Mouse (Mus musculus): Measurements from ENCODE around the gene Pten. TPM values are rescaled to one million over a fixed set of nuclear protein-coding genes. Genes with fewer than 3 reads are reported as not detected.

Pten gene
- polyA plus RNA-seq (2015; fragmentation: Nextera tagmentation; extraction: Ambion mirVana): 7.1 and 9.5 TPM in 2 replicates

DNA sequence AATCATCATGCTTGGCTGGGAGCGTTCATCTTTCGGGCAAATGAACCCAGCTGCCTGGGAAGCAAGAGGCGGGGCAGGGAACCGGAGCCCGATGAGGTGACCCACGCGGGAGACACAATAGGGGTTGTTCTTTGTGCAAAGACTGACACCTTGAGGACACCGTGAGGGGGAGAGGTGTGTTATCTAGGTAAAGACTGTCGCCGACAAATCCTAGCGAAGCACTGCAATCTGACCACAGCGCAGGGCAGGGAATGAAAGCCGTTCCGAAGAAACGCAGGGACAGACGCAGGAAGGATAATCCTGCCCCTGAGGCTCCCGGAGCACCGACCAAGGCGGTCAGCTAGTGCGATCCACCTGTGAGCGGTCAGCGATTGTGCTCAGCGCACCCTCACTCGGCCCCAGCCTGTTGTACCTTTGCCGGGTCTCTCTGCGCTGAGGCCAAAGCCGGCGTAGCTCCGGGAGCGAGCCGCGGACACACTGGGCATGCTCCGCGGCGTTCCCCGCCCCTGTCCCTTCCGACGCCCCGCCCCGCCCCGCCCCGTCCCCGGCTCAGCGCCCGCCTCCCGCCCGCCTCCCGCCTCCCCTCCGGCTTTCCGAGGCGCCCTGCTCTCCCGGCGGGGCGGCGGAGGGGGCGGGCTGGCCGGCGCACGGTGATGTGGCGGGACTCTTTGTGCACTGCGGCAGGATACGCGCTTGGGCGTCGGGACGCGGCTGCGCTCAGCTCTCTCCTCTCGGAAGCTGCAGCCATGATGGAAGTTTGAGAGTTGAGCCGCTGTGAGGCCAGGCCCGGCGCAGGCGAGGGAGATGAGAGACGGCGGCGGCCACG lies at the start of gene Pten:
TSS of gene Pten (plus strand) at position 598 of the 826 bp plus-strand sequence.
- Histone ChIP-seq H3K36me3 (no peaks in the 10 kb centered on the region), H3K9ac (peak within 1 kb of the TSS; percentile 100), H3K4me2 (peak within 1 kb of the TSS; percentile 93), H3K4me3 (peak within 1 kb of the TSS; percentile 95), H3K27me3 (peaks cover 20% of the 10 kb centered on the region), H3K4me1 (peaks cover 8% of the 10 kb centered on the region), H3K27ac (peak within 1 kb of the TSS; percentile 100), H3K9me3 (no peaks in the 10 kb centered on the region)
- 0% methylated on average over 60 of the region's 77 CpGs for WGBS
- peak; percentile 90 for ATAC-seq (ENCODE audit: insufficient number of reproducible peaks, low FRiP score, low TSS enrichment, low read depth)

DNA sequence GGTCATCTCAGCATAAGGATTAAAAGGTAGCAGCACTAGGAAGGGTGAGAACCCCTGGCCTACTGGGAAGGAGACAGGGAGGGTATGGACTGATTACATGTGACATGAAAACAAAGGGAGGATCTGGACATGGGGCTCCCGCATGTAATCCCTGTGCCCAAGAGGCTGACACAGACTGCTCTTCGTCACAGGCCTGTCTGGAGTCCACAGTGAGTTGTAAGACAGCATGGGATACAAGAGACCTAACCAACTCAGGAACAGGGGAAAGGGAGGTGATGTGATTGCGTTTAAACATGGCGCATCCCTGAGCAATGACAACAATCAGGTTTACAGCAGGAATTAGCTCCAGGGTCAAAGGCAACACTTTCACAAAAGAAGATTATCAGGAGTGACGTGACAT lies 48.3 kb upstream of the Pten start:
- Histone ChIP-seq H3K9ac (no peak overlapping the region), H3K4me2 (no peak overlapping the region), H3K4me1 (peaks cover 6% of the 10 kb centered on the region; the same call in 1 of the 2 replicates), H3K36me3 (peaks cover 21% of the 10 kb centered on the region; the same call in 1 of the 2 replicates), H3K4me3 (no peak overlapping the region), H3K27me3 (no peaks in the 10 kb centered on the region), H3K27ac (no peak overlapping the region), H3K9me3 (no peaks in the 10 kb centered on the region)
- no peak for ATAC-seq (ENCODE audit: insufficient number of reproducible peaks, low FRiP score, low TSS enrichment, low read depth)
- WGBS: 91% methylated on average over 5 of the region's 5 CpGs

GRCm38 (mm10) chr19:32710288-32710687 lies 47.0 kb upstream of the Pten start:
- Histone ChIP-seq H3K9me3 (no peaks in the 10 kb centered on the region), H3K27me3 (no peaks in the 10 kb centered on the region), H3K4me3 (no peak overlapping the region), H3K27ac (no peak overlapping the region), H3K36me3 (peaks cover 10% of the 10 kb centered on the region; the same call in 1 of the 2 replicates), H3K9ac (no peak overlapping the region), H3K4me1 (peaks cover 6% of the 10 kb centered on the region; the same call in 1 of the 2 replicates), H3K4me2 (no peak overlapping the region)
- no peak for ATAC-seq (ENCODE audit: insufficient number of reproducible peaks, low FRiP score, low TSS enrichment, low read depth)
- WGBS: 74% methylated on average over 3 of the region's 3 CpGs

GRCm38 (mm10) chr19:32711761-32712541 lies 45.3 kb upstream of the Pten start:
- Histone ChIP-seq H3K4me1 (peaks cover 6% of the 10 kb centered on the region; the same call in 1 of the 2 replicates), H3K4me2 (peak overlapping the region; percentile 82), H3K4me3 (peak overlapping the region; percentile 95), H3K9ac (peak overlapping the region; percentile 89), H3K27me3 (no peaks in the 10 kb centered on the region), H3K36me3 (no peaks in the 10 kb centered on the region), H3K9me3 (no peaks in the 10 kb centered on the region), H3K27ac (peak overlapping the region; percentile 81)
- under 1% methylated on average over 63 of the region's 63 CpGs for WGBS
- peak; percentile 92 for ATAC-seq (ENCODE audit: insufficient number of reproducible peaks, low FRiP score, low TSS enrichment, low read depth)

- Histone ChIP-seq H3K36me3 (no peaks in the 10 kb centered on the region), H3K4me1 (peaks cover 6% of the 10 kb centered on the region; the same call in 1 of the 2 replicates), H3K9ac (peak overlapping the region; percentile 40; the same call in 1 of the 2 replicates), H3K4me3 (peak overlapping the region; percentile 95), H3K27ac (peak overlapping the region; percentile 61; the same call in 1 of the 2 replicates), H3K9me3 (no peaks in the 10 kb centered on the region), H3K4me2 (peak overlapping the region; percentile 82), H3K27me3 (no peaks in the 10 kb centered on the region)
- ATAC-seq (ENCODE audit: insufficient number of reproducible peaks, low FRiP score, low TSS enrichment, low read depth): peak; percentile 71; the same call in 1 of the 2 replicates
- WGBS: under 1% methylated on average over 11 of the region's 11 CpGs
Observed at GRCm38 (mm10) chr19:32712588-32713042, 44.7 kb upstream of the Pten start.

- WGBS: 83% methylated on average over 3 of the region's 3 CpGs
Observed at GRCm38 (mm10) chr19:32713471-32713870, 43.8 kb upstream of the Pten start.

DNA sequence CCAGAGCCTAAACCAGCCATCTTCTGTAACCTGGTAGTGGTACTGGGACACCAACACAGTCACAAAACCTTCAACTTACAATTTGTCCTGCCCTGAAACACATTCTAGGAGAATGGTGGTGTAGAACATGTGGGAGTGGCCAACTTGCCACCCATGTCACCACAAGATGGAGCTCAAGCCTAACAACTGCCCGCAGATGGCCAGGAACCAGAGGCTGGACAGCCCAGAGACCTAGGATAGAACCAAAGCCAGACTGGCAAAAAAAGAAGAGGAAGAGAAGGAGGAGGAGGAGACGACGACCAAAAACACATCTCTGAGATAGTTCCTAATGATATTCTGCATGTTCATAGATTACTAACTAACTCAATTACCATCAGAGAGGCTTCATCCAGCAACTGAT lies 42.1 kb upstream of the Pten start:
- Histone ChIP-seq H3K9me3 (no peaks in the 10 kb centered on the region), H3K4me1 (peaks cover 6% of the 10 kb centered on the region; the same call in 1 of the 2 replicates), H3K27ac (no peak overlapping the region), H3K4me2 (no peak overlapping the region), H3K9ac (no peak overlapping the region), H3K36me3 (no peaks in the 10 kb centered on the region), H3K27me3 (no peaks in the 10 kb centered on the region), H3K4me3 (no peak overlapping the region)
- ATAC-seq (ENCODE audit: insufficient number of reproducible peaks, low FRiP score, low TSS enrichment, low read depth): no peak
- 3% methylated on average over 3 of the region's 3 CpGs for WGBS

More at GRCm38 (mm10) chr19:32713471-32713870, 43.8 kb upstream of the Pten start:
- no peak overlapping the region for H3K4me3 ChIP-seq
- no peak overlapping the region for H3K4me2 ChIP-seq
- H3K4me1 ChIP-seq: peaks cover 6% of the 10 kb centered on the region; the same call in 1 of the 2 replicates
- no peaks in the 10 kb centered on the region for H3K27me3 ChIP-seq
- H3K27ac ChIP-seq: no peak overlapping the region
- no peaks in the 10 kb centered on the region for H3K36me3 ChIP-seq
- no peak for ATAC-seq (ENCODE audit: insufficient number of reproducible peaks, low FRiP score, low TSS enrichment, low read depth)
- H3K9me3 ChIP-seq: no peaks in the 10 kb centered on the region
- no peak overlapping the region for H3K9ac ChIP-seq

DNA sequence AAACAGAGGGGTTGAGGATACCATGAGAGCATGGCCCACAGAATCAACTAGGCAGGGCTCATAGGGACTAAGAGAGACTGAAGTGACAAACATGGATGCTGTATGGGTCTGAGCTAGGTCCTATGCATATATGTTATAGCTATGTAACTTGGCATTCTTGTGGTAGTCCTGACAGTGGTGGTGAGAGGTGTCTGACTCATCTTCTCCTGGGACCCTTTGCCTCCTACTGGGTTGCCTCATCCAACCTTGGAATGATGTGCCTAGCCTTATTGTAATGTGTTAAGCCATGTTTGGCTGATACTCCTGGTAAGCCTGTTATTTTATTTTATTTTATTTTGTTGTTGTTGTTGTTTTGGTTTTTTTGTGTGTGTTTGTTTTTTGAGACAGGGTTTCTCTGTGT lies 41.6 kb upstream of the Pten start:
- no peak overlapping the region for H3K27ac ChIP-seq
- no peaks in the 10 kb centered on the region for H3K27me3 ChIP-seq
- H3K9ac ChIP-seq: no peak overlapping the region
- H3K4me1 ChIP-seq: peaks cover 6% of the 10 kb centered on the region; the same call in 1 of the 2 replicates
- no peaks in the 10 kb centered on the region for H3K9me3 ChIP-seq
- H3K4me3 ChIP-seq: no peak overlapping the region
- H3K4me2 ChIP-seq: no peak overlapping the region
- no peaks in the 10 kb centered on the region for H3K36me3 ChIP-seq
- ATAC-seq (ENCODE audit: insufficient number of reproducible peaks, low FRiP score, low TSS enrichment, low read depth): no peak

- no peak for ATAC-seq (ENCODE audit: insufficient number of reproducible peaks, low FRiP score, low TSS enrichment, low read depth)
- 63% methylated on average over 3 of the region's 3 CpGs for WGBS
Observed at GRCm38 (mm10) chr19:32717590-32717989, 39.7 kb upstream of the Pten start.

GRCm38 (mm10) chr19:32720319-32720718 lies 37.0 kb upstream of the Pten start:
- Histone ChIP-seq H3K4me3 (no peak overlapping the region), H3K9ac (no peak overlapping the region), H3K27me3 (no peaks in the 10 kb centered on the region), H3K36me3 (no peaks in the 10 kb centered on the region), H3K4me1 (no peaks in the 10 kb centered on the region), H3K27ac (no peak overlapping the region), H3K9me3 (no peaks in the 10 kb centered on the region), H3K4me2 (no peak overlapping the region)
- ATAC-seq (ENCODE audit: insufficient number of reproducible peaks, low FRiP score, low TSS enrichment, low read depth): no peak
- 83% methylated on average over 1 of the region's 1 CpGs for WGBS

More at GRCm38 (mm10) chr19:32717590-32717989, 39.7 kb upstream of the Pten start:
- Histone ChIP-seq H3K27ac (no peak overlapping the region), H3K36me3 (no peaks in the 10 kb centered on the region), H3K27me3 (no peaks in the 10 kb centered on the region), H3K9me3 (no peaks in the 10 kb centered on the region), H3K4me1 (no peaks in the 10 kb centered on the region), H3K4me3 (no peak overlapping the region), H3K9ac (no peak overlapping the region), H3K4me2 (no peak overlapping the region)

- Histone ChIP-seq H3K4me1 (peaks cover 7% of the 10 kb centered on the region; the same call in 1 of the 2 replicates), H3K27me3 (peaks cover 14% of the 10 kb centered on the region), H3K4me3 (no peak overlapping the region), H3K9ac (no peak overlapping the region), H3K36me3 (no peaks in the 10 kb centered on the region), H3K27ac (no peak overlapping the region), H3K4me2 (no peak overlapping the region), H3K9me3 (no peaks in the 10 kb centered on the region)
- ATAC-seq (ENCODE audit: insufficient number of reproducible peaks, low FRiP score, low TSS enrichment, low read depth): no peak
- WGBS: 30% methylated on average over 7 of the region's 7 CpGs
Observed at GRCm38 (mm10) chr19:32723817-32724216, 33.5 kb upstream of the Pten start.
